Mouse (Mus musculus) neural tube, embryonic 11.5 days (tissue): ENCODE results near the gene Abcc3. TPM values are rescaled to one million over a fixed set of nuclear protein-coding genes. Genes with fewer than 3 reads are reported as not detected.

ENCODE experiments used
- ATAC-seq: fragments of 200-750 bp; cut with Nextera tagmentation; 2 replicates; pipeline ENCODE4 v1.8.0; 2017; ENCODE audit warnings: moderate number of reproducible peaks, mild to moderate bottlenecking, moderate TSS enrichment, moderate library complexity; ENCODE audit not compliant: insufficient read depth, low FRiP score, low TSS enrichment
- DNase-seq: peaks from one replicate; pipeline ENCODE4 v3.0.0-alpha.2; 2015; ENCODE audit warnings: low spot score
- H3K27ac ChIP-seq: fragments of 300-500 bp; sonication (generic); 2 replicates; pipeline ENCODE4 v1.5.1; 2014; ENCODE audit warnings: low read depth, mild to moderate bottlenecking, low read length
- H3K27me3 ChIP-seq: fragments of 300-500 bp; sonication (generic); 2 replicates; pipeline ENCODE4 v1.6.1; 2014; ENCODE audit warnings: mild to moderate bottlenecking, low read length, mixed read lengths; ENCODE audit not compliant: control insufficient read depth, insufficient read depth
- H3K36me3 ChIP-seq: fragments of 300-500 bp; sonication (generic); 2 replicates; pipeline ENCODE4 v1.6.1; 2014; ENCODE audit warnings: mild to moderate bottlenecking, low read length, moderate library complexity, mixed read lengths; ENCODE audit not compliant: control insufficient read depth, insufficient read depth
- H3K4me1 ChIP-seq: fragments of 300-500 bp; sonication (generic); 2 replicates; pipeline ENCODE4 v1.6.1; 2014; ENCODE audit warnings: low read length, mixed read lengths; ENCODE audit not compliant: control insufficient read depth, insufficient read depth
- H3K4me2 ChIP-seq: fragments of 300-500 bp; sonication (generic); 2 replicates; pipeline ENCODE4 v1.6.1; 2014; ENCODE audit warnings: low read depth, mild to moderate bottlenecking, moderate library complexity
- H3K4me3 ChIP-seq: fragments of 300-500 bp; sonication (generic); 2 replicates; pipeline ENCODE4 v1.5.1; 2014; ENCODE audit warnings: low read depth, low read length
- H3K9ac ChIP-seq: fragments of 300-500 bp; sonication (generic); 2 replicates; pipeline ENCODE4 v1.6.1; 2014; ENCODE audit warnings: mild to moderate bottlenecking, low read length
- H3K9me3 ChIP-seq: fragments of 300-500 bp; sonication (generic); 2 replicates; pipeline ENCODE4 v1.6.1; 2016; ENCODE audit warnings: low read length; ENCODE audit not compliant: control insufficient read depth
- WGBS: fragments of 180-500 bp; shearing (Covaris S2); extraction: QIAGEN DNeasy Blood & Tissue Kit; methylation state at CpG from one replicate; pipeline ENCODE4 v1.1.7; 2014; 5-methylcytosine and 5-hydroxymethylcytosine counted together
- polyA plus RNA-seq: library from polyadenylated mRNA; unstranded; fragments of >200 nt; fragmentation: Nextera tagmentation; extraction: Ambion mirVana; gene quantifications from 2 replicates; pipeline ENCODE4 v1.2.1, GENCODE M21; 2014

Gene Abcc3
- polyA plus RNA-seq, 1 experiment from 2014 or later = 0.60 TPM

GRCm38 (mm10) chr11:94329270-94329891 lies 63.4 kb downstream of the Abcc3 start:
- Histone ChIP-seq H3K27me3 (no peaks in the 10 kb centered on the region), H3K4me3 (no peak overlapping the region), H3K9ac (no peak overlapping the region), H3K27ac (no peak overlapping the region), H3K36me3 (peaks cover under 1% of the 10 kb centered on the region), H3K9me3 (no peaks in the 10 kb centered on the region), H3K4me2 (no peak overlapping the region), H3K4me1 (peaks cover 10% of the 10 kb centered on the region; the same call in 1 of the 2 replicates)
- ATAC-seq (no peak), DNase-seq (peak; percentile 36)
- 58% methylated on average over 4 of the region's 4 CpGs for WGBS

- DNase-seq = no peak
- no peak for ATAC-seq
- Histone ChIP-seq H3K4me2 (peak overlapping the region; percentile 57), H3K9me3 (no peaks in the 10 kb centered on the region), H3K4me1 (peaks cover 10% of the 10 kb centered on the region; the same call in 1 of the 2 replicates), H3K27me3 (no peaks in the 10 kb centered on the region), H3K9ac (peak overlapping the region; percentile 97), H3K36me3 (no peaks in the 10 kb centered on the region), H3K4me3 (peak overlapping the region; percentile 92), H3K27ac (peak overlapping the region; percentile 98)
- 1% methylated on average over 10 of the region's 10 CpGs for WGBS
These were observed 64.2 kb downstream of the Abcc3 start for GRCm38 (mm10) chr11:94328644-94329025.

- DNase-seq (peak; percentile 94), ATAC-seq (peak; percentile 90)
- H3K4me2 ChIP-seq = peak within 1 kb of the TSS; percentile 57
- under 1% methylated on average over 49 of the region's 78 CpGs for WGBS
- no peaks in the 10 kb centered on the region for H3K36me3 ChIP-seq
- H3K9ac ChIP-seq = peak within 1 kb of the TSS; percentile 97
- peak within 1 kb of the TSS; percentile 92 for H3K4me3 ChIP-seq
- H3K27ac ChIP-seq = peak within 1 kb of the TSS; percentile 98
- H3K27me3 ChIP-seq = no peaks in the 10 kb centered on the region
- no peaks in the 10 kb centered on the region for H3K9me3 ChIP-seq
- H3K4me1 ChIP-seq = peaks cover 10% of the 10 kb centered on the region; the same call in 1 of the 2 replicates
These were observed 64.8 kb downstream of the Abcc3 start, which contains the start of gene Ankrd40 for GRCm38 (mm10) chr11:94327693-94328643. Gene Ankrd40, plus strand, starts transcription at chr11:94328001.

- H3K27me3 ChIP-seq = no peaks in the 10 kb centered on the region
- H3K4me3 ChIP-seq = peak overlapping the region; percentile 92
- WGBS = 9% methylated on average over 10 of the region's 10 CpGs
- peaks cover 10% of the 10 kb centered on the region; the same call in 1 of the 2 replicates for H3K4me1 ChIP-seq
- peak overlapping the region; percentile 61; the same call in 1 of the 2 replicates for H3K9ac ChIP-seq
- H3K9me3 ChIP-seq = no peaks in the 10 kb centered on the region
- ATAC-seq = peak; percentile 83
- H3K4me2 ChIP-seq = peak overlapping the region; percentile 57
- H3K27ac ChIP-seq = peak overlapping the region; percentile 98
- no peaks in the 10 kb centered on the region for H3K36me3 ChIP-seq
- peak; percentile 62 for DNase-seq
These were observed 65.8 kb downstream of the Abcc3 start for GRCm38 (mm10) chr11:94326961-94327411.

GRCm38 (mm10) chr11:94324618-94325017 lies 68.2 kb downstream of the Abcc3 start:
- Histone ChIP-seq H3K4me2 (no peak overlapping the region), H3K9me3 (no peaks in the 10 kb centered on the region), H3K27me3 (no peaks in the 10 kb centered on the region), H3K36me3 (no peaks in the 10 kb centered on the region), H3K27ac (no peak overlapping the region), H3K4me1 (peaks cover 13% of the 10 kb centered on the region; the same call in 1 of the 2 replicates), H3K4me3 (no peak overlapping the region), H3K9ac (no peak overlapping the region)
- DNase-seq = no peak
- no peak for ATAC-seq
- WGBS = 93% methylated on average over 5 of the region's 5 CpGs

GRCm38 (mm10) chr11:94323271-94323925 lies 69.4 kb downstream of the Abcc3 start:
- H3K27ac ChIP-seq = no peak overlapping the region
- H3K36me3 ChIP-seq = peaks cover 2% of the 10 kb centered on the region; the same call in 1 of the 2 replicates
- no peak overlapping the region for H3K4me2 ChIP-seq
- ATAC-seq (no peak), DNase-seq (no peak)
- H3K9ac ChIP-seq = no peak overlapping the region
- H3K27me3 ChIP-seq = no peaks in the 10 kb centered on the region
- H3K9me3 ChIP-seq = no peaks in the 10 kb centered on the region
- H3K4me3 ChIP-seq = no peak overlapping the region
- H3K4me1 ChIP-seq = peaks cover 11% of the 10 kb centered on the region; the same call in 1 of the 2 replicates
- WGBS = 86% methylated on average over 5 of the region's 5 CpGs

GRCm38 (mm10) chr11:94322636-94323035 lies 70.2 kb downstream of the Abcc3 start:
- 40% methylated on average over 5 of the region's 5 CpGs for WGBS
- no peak overlapping the region for H3K27ac ChIP-seq
- no peak for DNase-seq
- no peaks in the 10 kb centered on the region for H3K9me3 ChIP-seq
- peak overlapping the region; percentile 52 for H3K4me2 ChIP-seq
- peaks cover 2% of the 10 kb centered on the region; the same call in 1 of the 2 replicates for H3K36me3 ChIP-seq
- ATAC-seq = no peak
- no peak overlapping the region for H3K9ac ChIP-seq
- H3K4me1 ChIP-seq = peaks cover 11% of the 10 kb centered on the region; the same call in 1 of the 2 replicates
- no peaks in the 10 kb centered on the region for H3K27me3 ChIP-seq
- no peak overlapping the region for H3K4me3 ChIP-seq

GRCm38 (mm10) chr11:94321931-94322400 lies 70.8 kb downstream of the Abcc3 start, which contains the start of gene Luc7l3:
Gene Luc7l3, minus strand, starts transcription at chr11:94321988.
- WGBS = under 1% methylated on average over 36 of the region's 36 CpGs

More at GRCm38 (mm10) chr11:94321931-94322400, 70.8 kb downstream of the Abcc3 start, which contains the start of gene Luc7l3:
- Histone ChIP-seq H3K4me1 (peaks cover 10% of the 10 kb centered on the region; the same call in 1 of the 2 replicates), H3K27ac (peak within 1 kb of the TSS; percentile 88), H3K27me3 (no peaks in the 10 kb centered on the region), H3K36me3 (peaks cover 2% of the 10 kb centered on the region; the same call in 1 of the 2 replicates), H3K4me3 (peak within 1 kb of the TSS; percentile 94), H3K9ac (peak within 1 kb of the TSS; percentile 80), H3K9me3 (no peaks in the 10 kb centered on the region), H3K4me2 (peak within 1 kb of the TSS; percentile 88)
- peak; percentile 97 for DNase-seq
- ATAC-seq = peak; percentile 92
